ENCODE assay signal across 8 mouse cellular contexts in genomic region chr10:18407062-18407830, GRCm38 (mm10).
DNase-seq lines count a peak whose midpoint lies in the region; ATAC-seq and TF ChIP-seq lines count a peak whose summit lies in the region.

No protein-coding gene starts in this region.

- 0 out of 2 replicates have a peak, but pooled peaks cover 7% of the 10 kb centered on the region for H3K27me3 ChIP-seq in forebrain, embryonic 13.5 days
- H3K27me3 ChIP-seq in heart, postnatal 0 days (ENCODE audit: control insufficient read depth, insufficient read depth, low read length): no peaks in the 10 kb centered on the region
- no peaks in the 10 kb centered on the region for H3K27me3 ChIP-seq in liver, embryonic 15.5 days
- no peaks in the 10 kb centered on the region for H3K27me3 ChIP-seq in neural tube, embryonic 13.5 days

- H3K4me3 ChIP-seq in forebrain, embryonic 13.5 days: peak overlapping the region; percentile 59
- H3K4me3 ChIP-seq in heart, postnatal 0 days (ENCODE audit: low read depth, low read length): peak overlapping the region; percentile 46
- peak overlapping the region; percentile 49 for H3K4me3 ChIP-seq in liver, embryonic 15.5 days (replicated peaks)
- peak overlapping the region; percentile 57 for H3K4me3 ChIP-seq in neural tube, embryonic 13.5 days

- peak overlapping the region; percentile 81 for H3K9ac ChIP-seq in forebrain, embryonic 13.5 days
- peak overlapping the region; percentile 22; the same call in 1 of the 2 replicates for H3K9ac ChIP-seq in heart, postnatal 0 days (replicated peaks; ENCODE audit: low read depth, low read length)
- no peak overlapping the region for H3K9ac ChIP-seq in liver, embryonic 15.5 days
- peak overlapping the region; percentile 81 for H3K9ac ChIP-seq in neural tube, embryonic 13.5 days

- no peaks in the 10 kb centered on the region for H3K9me3 ChIP-seq in forebrain, embryonic 13.5 days (replicated peaks)
- no peaks in the 10 kb centered on the region for H3K9me3 ChIP-seq in heart, postnatal 0 days (replicated peaks; ENCODE audit: control insufficient read depth, low read length)
- H3K9me3 ChIP-seq in liver, embryonic 15.5 days (replicated peaks): no peaks in the 10 kb centered on the region
- H3K9me3 ChIP-seq in neural tube, embryonic 13.5 days: no peaks in the 10 kb centered on the region

- peak; percentile 93 for ATAC-seq in forebrain, embryonic 13.5 days
- ATAC-seq in heart, postnatal 0 days (ENCODE audit: insufficient read depth, low read depth): peak; percentile 95
- peak; percentile 77 for ATAC-seq in liver, embryonic 15.5 days (ENCODE audit: insufficient read depth)
- ATAC-seq in neural tube, embryonic 13.5 days (ENCODE audit: low read depth): peak; percentile 94

- DNase-seq in ES-CJ7 (ENCODE audit: low read depth, low spot score): peak; percentile 90
- peak; percentile 58 for DNase-seq in c-Kit-positive CD71-positive TER-119-positive erythroid progenitor cells, embryonic 14.5 days (ENCODE audit: low spot score)
- DNase-seq in heart, postnatal 0 days (ENCODE audit: low spot score): peak; percentile 91
- peak; percentile 92 for DNase-seq in kidney, postnatal 14 days
- peak; percentile 85 for DNase-seq in thymus, postnatal 14 days

- H3K36me3 ChIP-seq in forebrain, embryonic 13.5 days (ENCODE audit: poor library complexity, severe bottlenecking): no peaks in the 10 kb centered on the region
- H3K36me3 ChIP-seq in heart, postnatal 0 days (replicated peaks; ENCODE audit: control insufficient read depth, insufficient read depth, low read length): no peaks in the 10 kb centered on the region
- no peaks in the 10 kb centered on the region for H3K36me3 ChIP-seq in liver, embryonic 15.5 days (replicated peaks)
- no peaks in the 10 kb centered on the region for H3K36me3 ChIP-seq in neural tube, embryonic 13.5 days

- peak overlapping the region; percentile 78 for H3K4me2 ChIP-seq in forebrain, embryonic 13.5 days
- H3K4me2 ChIP-seq in heart, postnatal 0 days (ENCODE audit: low read depth, low read length): peak overlapping the region; percentile 81
- peak overlapping the region; percentile 68 for H3K4me2 ChIP-seq in liver, embryonic 15.5 days
- H3K4me2 ChIP-seq in neural tube, embryonic 13.5 days: peak overlapping the region; percentile 76

- TF ChIP-seq CTCF in heart, postnatal 0 days (IDR thresholded peaks at IDR 0.05; ENCODE audit: low read depth): no peak

- H3K27ac ChIP-seq in forebrain, embryonic 13.5 days: peak overlapping the region; percentile 77
- peak overlapping the region; percentile 56 for H3K27ac ChIP-seq in heart, postnatal 0 days (ENCODE audit: low read depth)
- no peak overlapping the region for H3K27ac ChIP-seq in liver, embryonic 15.5 days (replicated peaks)
- H3K27ac ChIP-seq in neural tube, embryonic 13.5 days (replicated peaks): peak overlapping the region; percentile 74

- no peak for TF ChIP-seq EP300 in heart, postnatal 0 days (IDR thresholded peaks at IDR 0.05; ENCODE audit: low read depth)

- peaks cover 38% of the 10 kb centered on the region for H3K4me1 ChIP-seq in forebrain, embryonic 13.5 days
- H3K4me1 ChIP-seq in heart, postnatal 0 days (ENCODE audit: control insufficient read depth, insufficient read depth): peaks cover 27% of the 10 kb centered on the region
- H3K4me1 ChIP-seq in liver, embryonic 15.5 days (replicated peaks): 0 out of 2 replicates have a peak, but pooled peaks cover 7% of the 10 kb centered on the region
- H3K4me1 ChIP-seq in neural tube, embryonic 13.5 days (replicated peaks): peaks cover 50% of the 10 kb centered on the region

- WGBS in forebrain, embryonic 13.5 days: under 1% methylated on average over 21 of the region's 21 CpGs
- WGBS in heart, postnatal 0 days: under 1% methylated on average over 21 of the region's 21 CpGs
- under 1% methylated on average over 21 of the region's 21 CpGs for WGBS in liver, embryonic 15.5 days (ENCODE audit: insufficient replicate concordance)
- WGBS in neural tube, embryonic 13.5 days: under 1% methylated on average over 21 of the region's 21 CpGs
